Mouse (Mus musculus): ENCODE data around the gene Gria4. TPM values are rescaled to one million over a fixed set of nuclear protein-coding genes. Genes with fewer than 3 reads are reported as not detected.
A peak's percentile ranks its signal among the peaks of the same experiment; 100 is the strongest.

The Gria4 gene
- polyA plus RNA-seq, 1 experiment from 2014 or later: 20.6 TPM

DNA sequence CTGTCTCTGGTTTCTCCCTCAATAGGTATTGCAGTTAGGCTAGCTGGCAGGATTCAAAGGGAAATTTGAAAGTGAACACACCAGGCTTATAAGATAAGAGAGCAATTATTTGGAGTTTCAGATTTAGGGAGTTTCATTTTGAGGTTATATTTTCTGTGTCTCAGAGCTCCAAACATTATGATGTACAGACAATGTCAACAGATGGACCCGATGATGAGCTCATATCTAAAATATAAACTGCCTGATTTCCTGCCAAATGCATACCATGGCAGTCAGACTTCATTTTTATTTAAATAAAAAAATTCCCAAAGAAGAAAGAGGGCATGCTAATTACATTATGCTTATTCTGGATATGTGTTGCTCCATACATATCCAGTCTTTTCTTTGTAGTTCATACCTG lies 256.8 kb downstream of the Gria4 start:
- 91% methylated on average over 1 of the region's 1 CpGs for WGBS
- ATAC-seq (ENCODE audit: low read depth): no peak

DNA sequence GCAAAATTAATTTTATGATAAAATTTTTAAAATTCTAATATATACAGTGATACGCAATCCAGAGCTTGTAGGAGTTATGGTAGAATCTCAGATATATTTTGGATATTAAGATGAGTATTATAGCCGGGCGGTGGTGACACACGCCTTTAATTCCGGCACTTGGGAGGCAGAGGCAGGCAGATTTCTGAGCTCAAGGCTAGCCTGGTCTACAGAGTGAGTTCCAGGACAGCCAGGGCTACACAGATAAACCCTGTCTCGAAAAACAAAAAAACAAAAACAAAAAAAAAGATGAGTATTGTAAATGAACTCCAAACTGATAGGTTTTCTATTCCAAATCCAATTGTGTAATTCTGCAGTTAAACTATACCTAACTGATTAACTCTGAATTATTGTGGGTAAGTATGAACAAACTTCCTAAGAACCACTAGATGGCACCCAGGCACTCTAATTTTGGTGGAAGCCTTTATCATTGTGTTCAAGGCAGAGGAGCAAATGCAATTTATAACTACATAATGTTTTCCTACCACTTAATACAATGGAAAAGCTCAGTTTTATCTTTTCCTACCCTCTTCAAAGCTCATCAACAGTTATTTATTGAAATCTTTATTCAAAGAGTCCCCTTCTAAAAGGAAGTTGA lies 259.4 kb downstream of the Gria4 start:
- no peaks in the 10 kb centered on the region for H3K9me3 ChIP-seq
- no peak overlapping the region for H3K27ac ChIP-seq (replicated peaks)

More for the DNA sequence above, 256.8 kb downstream of the Gria4 start:
- Histone ChIP-seq H3K27me3 (no peaks in the 10 kb centered on the region), H3K4me1 (replicated peaks) (no peaks in the 10 kb centered on the region), H3K36me3 (no peaks in the 10 kb centered on the region), H3K4me3 (no peak overlapping the region), H3K4me2 (no peak overlapping the region), H3K9ac (no peak overlapping the region), H3K9me3 (no peaks in the 10 kb centered on the region), H3K27ac (replicated peaks) (no peak overlapping the region)

GRCm38 (mm10) chr9:4514563-4514885 lies 281.5 kb downstream of the Gria4 start:
- no peak overlapping the region for H3K27ac ChIP-seq (replicated peaks)
- peak; percentile 56 for ATAC-seq (ENCODE audit: low read depth)
- WGBS: 90% methylated on average over 1 of the region's 1 CpGs

More for the DNA sequence above, 259.4 kb downstream of the Gria4 start:
- peak; percentile 27; the same call in 1 of the 2 replicates for ATAC-seq (ENCODE audit: low read depth)
- Histone ChIP-seq H3K4me3 (no peak overlapping the region), H3K9ac (no peak overlapping the region), H3K27me3 (no peaks in the 10 kb centered on the region), H3K4me1 (replicated peaks) (no peaks in the 10 kb centered on the region), H3K36me3 (no peaks in the 10 kb centered on the region), H3K4me2 (no peak overlapping the region)
- 94% methylated on average over 6 of the region's 6 CpGs for WGBS

DNA sequence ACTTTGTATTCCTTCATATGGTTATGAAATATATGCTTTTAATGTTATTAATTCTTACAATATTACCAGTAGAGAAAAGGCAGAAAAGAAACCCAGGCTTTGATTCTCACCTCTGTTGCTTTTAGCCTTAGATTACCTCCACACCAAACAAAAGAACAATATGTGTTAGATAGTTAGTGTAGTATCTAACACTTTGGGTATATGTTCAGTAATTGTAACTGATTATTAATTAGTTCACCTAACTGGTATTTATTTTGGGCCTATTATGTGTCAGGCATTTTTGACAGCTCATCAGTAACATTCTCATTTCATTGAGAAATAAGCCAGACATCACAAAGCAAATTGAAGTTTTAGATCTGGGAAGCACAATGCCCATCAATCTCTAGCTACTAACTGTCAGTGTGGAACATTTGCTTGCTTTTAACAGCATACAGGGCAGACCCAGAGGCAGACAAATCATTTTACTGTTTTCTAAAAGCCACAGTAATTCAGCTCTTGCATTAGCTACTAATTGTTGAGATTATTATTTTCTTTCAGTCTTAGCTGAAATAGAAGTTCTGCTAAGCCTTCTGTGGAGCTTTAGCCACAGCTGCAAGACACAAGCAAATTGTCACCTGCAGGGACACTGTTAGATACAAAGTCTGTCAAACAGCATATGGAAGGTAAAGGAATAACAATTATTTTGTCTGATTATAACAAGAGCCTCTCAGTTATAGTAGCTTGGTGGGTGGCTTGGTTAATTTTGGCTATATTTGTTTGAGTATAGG lies 282.1 kb downstream of the Gria4 start:
- Histone ChIP-seq H3K36me3 (no peaks in the 10 kb centered on the region), H3K9me3 (no peaks in the 10 kb centered on the region), H3K4me1 (replicated peaks) (peaks cover 4% of the 10 kb centered on the region; the same call in 1 of the 2 replicates), H3K27ac (replicated peaks) (no peak overlapping the region; the same call in 1 of the 2 replicates), H3K27me3 (no peaks in the 10 kb centered on the region), H3K9ac (no peak overlapping the region), H3K4me2 (no peak overlapping the region), H3K4me3 (no peak overlapping the region)
- no peak for ATAC-seq (ENCODE audit: low read depth)

More at GRCm38 (mm10) chr9:4514563-4514885, 281.5 kb downstream of the Gria4 start:
- Histone ChIP-seq H3K4me1 (replicated peaks) (peaks cover 4% of the 10 kb centered on the region; the same call in 1 of the 2 replicates), H3K9ac (no peak overlapping the region), H3K36me3 (no peaks in the 10 kb centered on the region), H3K4me2 (no peak overlapping the region), H3K27me3 (no peaks in the 10 kb centered on the region), H3K9me3 (no peaks in the 10 kb centered on the region), H3K4me3 (no peak overlapping the region)

DNA sequence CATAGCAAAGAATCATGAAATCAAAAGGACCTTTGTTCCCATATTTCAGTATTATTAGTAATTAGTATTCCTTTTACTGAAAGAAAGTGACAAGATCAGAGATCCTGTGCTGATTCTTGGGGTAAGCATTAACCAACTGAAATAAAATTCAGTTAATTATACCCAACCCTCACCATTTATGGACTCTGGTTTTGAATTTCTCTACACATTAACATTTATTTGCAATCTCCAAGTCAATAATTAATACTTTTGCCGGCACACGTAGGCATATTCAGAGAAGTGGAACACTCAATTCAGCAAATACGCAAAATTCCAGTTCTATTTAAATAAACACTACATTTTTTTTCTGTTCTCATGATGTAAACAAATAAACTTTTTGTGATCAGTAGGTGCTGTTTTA lies 289.9 kb downstream of the Gria4 start:
- Histone ChIP-seq H3K4me1 (replicated peaks) (no peaks in the 10 kb centered on the region; the same call in 1 of the 2 replicates), H3K36me3 (no peaks in the 10 kb centered on the region), H3K4me2 (no peak overlapping the region), H3K9ac (no peak overlapping the region), H3K27ac (replicated peaks) (no peak overlapping the region), H3K27me3 (no peaks in the 10 kb centered on the region), H3K4me3 (no peak overlapping the region), H3K9me3 (no peaks in the 10 kb centered on the region)
- WGBS: 94% methylated on average over 3 of the region's 3 CpGs
- ATAC-seq (ENCODE audit: low read depth): no peak

DNA sequence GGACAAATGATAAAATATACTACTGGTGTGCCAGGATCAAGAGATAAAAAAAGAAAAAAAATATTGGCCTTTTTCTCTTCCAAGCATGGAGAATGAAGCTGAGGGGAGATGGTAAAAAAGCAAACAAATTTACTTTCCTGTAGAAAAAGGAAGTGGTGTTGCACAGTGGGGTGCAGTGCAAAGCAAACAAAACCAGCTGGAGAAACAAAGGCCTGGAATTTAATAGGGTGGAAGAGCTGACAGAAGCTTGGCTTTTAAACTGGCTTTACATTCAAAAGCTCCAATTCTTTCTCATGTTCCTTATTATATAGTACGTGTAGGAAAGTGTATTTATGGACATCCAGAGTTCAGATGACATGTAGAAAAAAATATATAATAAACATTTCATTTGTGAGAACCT lies 290.9 kb downstream of the Gria4 start:
- H3K27me3 ChIP-seq: no peaks in the 10 kb centered on the region
- WGBS: 0% methylated on average over 1 of the region's 1 CpGs
- no peaks in the 10 kb centered on the region for H3K9me3 ChIP-seq
- no peak for ATAC-seq (ENCODE audit: low read depth)
- no peak overlapping the region for H3K27ac ChIP-seq (replicated peaks)
- H3K4me2 ChIP-seq: no peak overlapping the region
- H3K4me3 ChIP-seq: no peak overlapping the region
- H3K4me1 ChIP-seq (replicated peaks): no peaks in the 10 kb centered on the region; the same call in 1 of the 2 replicates
- H3K36me3 ChIP-seq: no peaks in the 10 kb centered on the region
- H3K9ac ChIP-seq: no peak overlapping the region

DNA sequence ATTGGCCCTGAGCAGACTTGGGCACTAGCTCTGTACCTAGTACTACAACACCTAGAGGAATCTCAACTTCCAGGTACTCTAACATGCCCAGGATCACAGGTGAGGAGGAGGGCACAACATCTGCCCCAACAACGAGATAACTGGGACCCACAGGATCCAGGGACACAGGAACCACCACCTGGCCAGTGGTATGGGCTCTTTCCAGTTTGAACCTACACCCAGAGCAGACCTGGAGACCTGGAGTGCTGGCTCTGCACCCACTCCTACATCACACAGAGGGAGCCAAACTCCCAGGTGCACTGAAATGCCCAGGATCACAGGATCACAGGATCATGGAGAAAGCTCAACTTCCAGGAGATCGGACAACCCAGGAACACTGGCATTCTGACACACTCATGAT lies 309.6 kb downstream of the Gria4 start:
- H3K9me3 ChIP-seq: no peaks in the 10 kb centered on the region
- 95% methylated on average over 2 of the region's 2 CpGs for WGBS

DNA sequence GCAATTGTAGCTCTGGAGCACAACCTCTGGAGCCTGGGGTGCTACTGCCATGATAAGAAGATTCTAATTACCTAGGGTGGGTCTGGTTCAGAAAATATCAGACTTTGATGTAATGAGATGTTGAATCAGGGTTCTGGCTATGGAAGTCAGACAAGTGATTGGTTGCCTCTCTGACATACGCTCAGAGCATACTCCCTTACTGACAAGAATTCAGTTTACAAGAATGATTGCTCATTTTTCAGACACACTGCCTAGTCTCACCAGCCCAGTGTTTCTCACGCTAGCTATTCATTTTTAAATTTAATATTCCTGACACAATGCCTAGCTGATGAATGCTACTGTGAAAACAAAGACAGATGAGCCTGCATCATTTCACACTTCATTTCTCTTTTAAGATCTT lies 311.5 kb downstream of the Gria4 start:
- Histone ChIP-seq H3K27me3 (no peaks in the 10 kb centered on the region), H3K27ac (replicated peaks) (no peak overlapping the region), H3K36me3 (no peaks in the 10 kb centered on the region), H3K9ac (no peak overlapping the region), H3K4me2 (no peak overlapping the region), H3K9me3 (no peaks in the 10 kb centered on the region), H3K4me3 (no peak overlapping the region), H3K4me1 (replicated peaks) (no peaks in the 10 kb centered on the region)
- ATAC-seq (ENCODE audit: low read depth): peak; percentile 36; the same call in 1 of the 2 replicates
- 62% methylated on average over 2 of the region's 2 CpGs for WGBS

More for the DNA sequence above, 309.6 kb downstream of the Gria4 start:
- Histone ChIP-seq H3K27ac (replicated peaks) (no peak overlapping the region), H3K4me3 (no peak overlapping the region), H3K4me1 (replicated peaks) (no peaks in the 10 kb centered on the region), H3K9ac (no peak overlapping the region), H3K27me3 (no peaks in the 10 kb centered on the region), H3K36me3 (no peaks in the 10 kb centered on the region), H3K4me2 (no peak overlapping the region)
- no peak for ATAC-seq (ENCODE audit: low read depth)

GRCm38 (mm10) chr9:4470791-4471190 lies 325.2 kb downstream of the Gria4 start:
- 59% methylated on average over 2 of the region's 2 CpGs for WGBS
- Histone ChIP-seq H3K27ac (replicated peaks) (no peak overlapping the region), H3K36me3 (no peaks in the 10 kb centered on the region), H3K4me1 (replicated peaks) (no peaks in the 10 kb centered on the region), H3K4me2 (no peak overlapping the region), H3K9ac (no peak overlapping the region), H3K9me3 (no peaks in the 10 kb centered on the region), H3K4me3 (no peak overlapping the region), H3K27me3 (no peaks in the 10 kb centered on the region)
- ATAC-seq (ENCODE audit: low read depth): no peak

DNA sequence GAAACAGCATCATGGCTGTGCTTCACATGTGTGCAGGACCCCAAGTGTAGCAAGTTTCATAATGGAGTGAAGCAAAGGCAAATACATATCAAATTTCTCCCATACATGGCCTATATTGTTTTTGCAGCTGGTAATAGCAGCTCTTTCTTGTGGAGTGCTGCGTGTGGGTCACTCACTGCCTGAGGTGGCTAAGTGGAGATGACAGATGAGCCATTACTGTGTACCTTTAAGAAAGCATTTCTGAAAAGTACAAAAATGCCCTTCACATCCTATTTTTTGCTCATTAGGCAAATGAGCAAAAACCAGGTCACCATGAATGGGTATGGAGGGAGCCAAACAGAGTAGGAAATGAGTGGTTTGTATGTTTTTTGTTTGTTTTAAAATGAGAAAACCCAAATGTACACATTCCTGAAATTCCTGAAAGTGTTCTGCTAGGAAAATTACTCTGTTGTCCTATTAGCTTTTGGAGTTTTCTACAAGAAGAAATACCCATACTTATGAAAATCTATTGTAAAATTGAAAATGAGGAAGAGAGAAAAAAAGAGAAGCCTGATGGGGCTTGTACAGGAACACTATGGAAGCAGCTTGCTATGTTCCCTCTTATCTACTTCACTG lies 336.5 kb downstream of the Gria4 start:
- H3K9ac ChIP-seq: no peak overlapping the region
- no peaks in the 10 kb centered on the region for H3K27me3 ChIP-seq
- no peaks in the 10 kb centered on the region for H3K9me3 ChIP-seq
- H3K4me1 ChIP-seq (replicated peaks): no peaks in the 10 kb centered on the region
- no peak for ATAC-seq (ENCODE audit: low read depth)
- WGBS: 63% methylated on average over 1 of the region's 1 CpGs
- H3K4me2 ChIP-seq: no peak overlapping the region
- no peak overlapping the region for H3K4me3 ChIP-seq
- H3K27ac ChIP-seq (replicated peaks): no peak overlapping the region
- H3K36me3 ChIP-seq: 0 out of 2 replicates have a peak, but pooled peaks cover 5% of the 10 kb centered on the region

- Histone ChIP-seq H3K36me3 (0 out of 2 replicates have a peak, but pooled peaks cover 5% of the 10 kb centered on the region), H3K27me3 (no peaks in the 10 kb centered on the region), H3K9me3 (no peaks in the 10 kb centered on the region), H3K27ac (replicated peaks) (no peak overlapping the region), H3K4me3 (no peak overlapping the region), H3K9ac (no peak overlapping the region), H3K4me1 (replicated peaks) (no peaks in the 10 kb centered on the region), H3K4me2 (no peak overlapping the region)
- WGBS: 86% methylated on average over 1 of the region's 1 CpGs
- no peak for ATAC-seq (ENCODE audit: low read depth)
Measured at GRCm38 (mm10) chr9:4458193-4458592, 337.8 kb downstream of the Gria4 start.

- no peak overlapping the region for H3K4me3 ChIP-seq
- H3K9me3 ChIP-seq: no peaks in the 10 kb centered on the region
- 0 out of 2 replicates have a peak, but pooled peaks cover 5% of the 10 kb centered on the region for H3K36me3 ChIP-seq
- H3K27me3 ChIP-seq: no peaks in the 10 kb centered on the region
- 95% methylated on average over 1 of the region's 1 CpGs for WGBS
- no peak for ATAC-seq (ENCODE audit: low read depth)
- no peak overlapping the region for H3K9ac ChIP-seq
- no peak overlapping the region for H3K27ac ChIP-seq (replicated peaks)
- no peak overlapping the region for H3K4me2 ChIP-seq
- H3K4me1 ChIP-seq (replicated peaks): no peaks in the 10 kb centered on the region
Measured at GRCm38 (mm10) chr9:4457644-4458043, 338.4 kb downstream of the Gria4 start.
